Mouse (Mus musculus) liver, adult (tissue): ENCODE measurements around the gene Frmd8.

Experiments
- GATA4 ChIP-seq: IDR thresholded peaks from 2 replicates; pipeline ENCODE4 v1.6.1; 2014; ENCODE audit warnings: mild to moderate bottlenecking, low read length; ENCODE audit not compliant: insufficient replicate concordance

Gene Frmd8

GRCm38 (mm10) chr19:5874969-5875480, at the start of gene Frmd8:
Gene Frmd8, minus strand, starts transcription at chr19:5875274.
- no peak for TF ChIP-seq GATA4

GRCm38 (mm10) chr19:5924713-5925093, 49.6 kb upstream of the Frmd8 start, which contains the start of gene Cdc42ep2:
Gene Cdc42ep2, minus strand, starts transcription at chr19:5924816.
- TF ChIP-seq GATA4: no peak; the same call in 1 of the 2 replicates

GRCm38 (mm10) chr19:5923990-5924712, 49.1 kb upstream of the Frmd8 start:
- TF ChIP-seq GATA4: no peak

GRCm38 (mm10) chr19:5922963-5923362, 47.9 kb upstream of the Frmd8 start:
- no peak for TF ChIP-seq GATA4

GRCm38 (mm10) chr19:5922119-5922942, 47.3 kb upstream of the Frmd8 start:
- no peak; the same call in 1 of the 2 replicates for TF ChIP-seq GATA4

GRCm38 (mm10) chr19:5921715-5922114, 46.6 kb upstream of the Frmd8 start:
- TF ChIP-seq GATA4: no peak; the same call in 1 of the 2 replicates

- TF ChIP-seq GATA4: no peak; the same call in 1 of the 2 replicates
Measured at GRCm38 (mm10) chr19:5913007-5913719, 38.1 kb upstream of the Frmd8 start, which contains the start of gene Dpf2. Gene Dpf2, minus strand, starts transcription at chr19:5913010.

- TF ChIP-seq GATA4: peak; percentile 25; the same call in 1 of the 2 replicates
Measured at GRCm38 (mm10) chr19:5912103-5913006, 37.3 kb upstream of the Frmd8 start.

- no peak for TF ChIP-seq GATA4
Measured at GRCm38 (mm10) chr19:5911430-5912102, 36.5 kb upstream of the Frmd8 start.

- TF ChIP-seq GATA4: no peak
Measured at GRCm38 (mm10) chr19:5910221-5910620, 35.1 kb upstream of the Frmd8 start.

- TF ChIP-seq GATA4: no peak
Measured at GRCm38 (mm10) chr19:5907275-5907674, 32.2 kb upstream of the Frmd8 start.

- peak; percentile 55; the same call in 1 of the 2 replicates for TF ChIP-seq GATA4
Measured at GRCm38 (mm10) chr19:5894002-5894678, 19.1 kb upstream of the Frmd8 start, which contains the start of gene Tigd3. Gene Tigd3, minus strand, starts transcription at chr19:5894149.

- no peak for TF ChIP-seq GATA4
Measured at GRCm38 (mm10) chr19:5893282-5894001, 18.4 kb upstream of the Frmd8 start.

- TF ChIP-seq GATA4: no peak
Measured at GRCm38 (mm10) chr19:5892735-5893134, 17.7 kb upstream of the Frmd8 start.
